Mouse (Mus musculus): ENCODE measurements around the gene Olfr175-ps1.

DNA sequence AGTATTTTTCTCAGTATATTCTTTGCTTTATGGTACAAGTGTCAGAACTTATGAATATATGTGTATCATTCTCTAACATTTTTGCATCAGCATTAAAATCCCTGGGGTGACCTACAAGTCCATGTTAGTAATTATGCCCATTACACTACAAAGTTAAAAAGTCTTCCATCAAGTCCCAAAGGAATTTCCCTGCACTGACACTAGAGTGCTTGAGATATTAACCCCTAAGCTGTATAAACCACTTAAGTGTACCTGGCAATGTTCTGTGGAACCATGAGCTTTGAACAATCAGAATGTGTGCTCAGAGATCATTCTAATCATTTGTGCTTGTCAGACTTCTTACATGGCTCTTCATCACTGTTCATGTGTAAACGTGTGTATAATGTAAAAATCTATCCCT is 48.1 kb upstream of the Olfr175-ps1 start, which contains the start of gene Olfr177:
- no peak for TF ChIP-seq GATA1 (IDR thresholded peaks at IDR 0.05; ENCODE audit: low read length)
- no peak for TF ChIP-seq TAL1 (IDR thresholded peaks at IDR 0.05; ENCODE audit: low read length)

Measured in erythroblast, embryonic 14.5 days (primary cell).